Mouse (Mus musculus): ENCODE measurements at regions not wholly inside any gene's neighbourhood (a gene's known extent, or its start where the extent isn't known, plus 50 kb on each side); places are given as distances from the start of the nearest gene placed in this dataset.

GRCm38 (mm10) chr2:66961808-66962519, 177.2 kb upstream of the Scn7a start:
- DNase-seq: peak; percentile 35

DNA sequence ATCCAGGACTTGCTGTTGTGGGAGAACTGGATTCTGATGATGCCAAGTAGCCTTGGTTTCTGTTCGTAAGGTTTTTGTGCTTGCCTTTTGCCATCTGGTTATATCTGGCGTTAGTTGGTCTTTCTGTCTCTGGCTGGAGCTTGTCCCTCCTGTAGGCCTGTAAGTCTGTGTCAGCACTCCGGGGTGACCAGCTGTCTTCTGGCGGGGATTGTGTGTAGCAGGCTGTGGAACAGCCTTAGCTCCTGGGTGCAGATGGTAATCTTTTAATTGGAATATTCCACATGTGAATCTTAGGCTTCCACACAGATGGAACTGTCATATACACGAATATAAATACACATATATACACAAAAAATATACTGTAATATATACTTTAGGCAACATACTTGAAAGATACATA, 156.5 kb upstream of the Scn7a start:
- no peak for DNase-seq

DNA sequence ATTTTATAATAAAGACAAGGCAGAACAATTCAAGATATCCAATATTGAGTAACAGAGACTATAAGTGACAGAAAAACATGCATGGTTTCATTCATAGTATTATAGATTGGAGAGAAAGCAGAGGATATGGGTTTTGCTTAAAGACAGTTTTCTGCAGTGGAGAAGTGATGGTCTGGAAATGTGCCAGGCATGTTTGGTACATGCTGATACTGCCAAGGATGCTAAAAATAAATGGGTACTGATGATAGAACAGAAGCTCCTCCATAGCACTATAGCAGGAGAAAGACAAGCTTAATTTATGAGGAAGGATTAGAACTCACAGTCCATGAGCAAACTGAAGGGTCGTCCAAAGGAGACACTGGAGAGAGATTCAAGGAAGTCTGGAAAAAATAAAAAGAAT, 113.3 kb upstream of the Scn7a start:
- DNase-seq: no peak

- no peak for DNase-seq
Observed at GRCm38 (mm10) chr2:66867457-66868216, 82.9 kb upstream of the Scn7a start.
